Mouse (Mus musculus): ENCODE results near the gene Mtss1l. TPM values are rescaled to one million over a fixed set of nuclear protein-coding genes. Genes with fewer than 3 reads are reported as not detected.

Mtss1l gene
- total RNA-seq, 2 experiments from 2014 or later: 58.6 to 71.8 TPM

DNA sequence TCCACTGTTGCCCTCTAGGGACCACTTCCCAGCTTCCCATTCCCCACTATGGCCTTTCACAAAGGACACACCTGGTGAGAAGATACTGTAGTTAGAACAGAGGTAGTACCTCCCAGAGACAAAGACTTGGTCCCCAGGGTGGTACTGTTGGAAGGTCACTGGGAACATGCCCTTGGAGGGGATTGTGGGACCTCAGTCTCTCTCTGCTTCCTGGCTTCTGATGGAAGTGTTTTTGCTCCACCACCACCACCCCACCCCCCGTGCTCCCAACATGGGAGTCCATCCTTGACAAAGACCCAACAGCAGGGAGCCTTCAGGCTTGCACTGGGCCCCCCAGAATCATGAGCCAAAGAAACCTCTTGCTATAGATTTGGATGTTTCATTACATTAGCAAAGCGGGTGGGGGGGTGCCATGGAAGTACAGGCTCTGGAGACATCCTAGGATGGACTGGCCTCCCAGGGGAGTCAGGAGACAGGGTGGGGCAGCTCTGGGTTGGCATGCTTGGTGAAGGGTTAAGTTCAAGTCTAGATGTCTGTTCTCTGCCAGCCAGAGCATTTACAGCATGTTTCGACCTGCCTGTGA is 14.9 kb upstream of the Mtss1l start:
- DNase-seq: no peak

DNA sequence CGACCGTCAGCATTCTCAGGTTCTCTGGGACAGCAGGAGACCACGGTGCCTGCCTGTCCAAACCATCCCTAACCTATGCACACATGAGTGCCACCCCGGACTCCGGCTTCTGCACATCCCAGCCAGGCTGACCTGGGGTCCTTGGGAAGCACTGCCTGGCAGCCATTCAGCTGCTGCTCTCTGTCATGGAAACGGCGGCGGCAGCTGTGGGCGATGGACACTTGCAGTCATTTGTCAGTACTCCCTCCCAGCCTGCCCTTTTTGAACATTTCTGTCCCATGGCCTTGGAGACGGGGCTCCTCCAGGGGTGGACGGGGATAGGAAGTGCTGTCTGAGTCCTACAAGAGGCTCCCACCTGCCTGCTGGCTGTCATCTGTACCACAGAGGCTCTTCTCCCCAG is 12.8 kb upstream of the Mtss1l start:
- no peak for DNase-seq

DNA sequence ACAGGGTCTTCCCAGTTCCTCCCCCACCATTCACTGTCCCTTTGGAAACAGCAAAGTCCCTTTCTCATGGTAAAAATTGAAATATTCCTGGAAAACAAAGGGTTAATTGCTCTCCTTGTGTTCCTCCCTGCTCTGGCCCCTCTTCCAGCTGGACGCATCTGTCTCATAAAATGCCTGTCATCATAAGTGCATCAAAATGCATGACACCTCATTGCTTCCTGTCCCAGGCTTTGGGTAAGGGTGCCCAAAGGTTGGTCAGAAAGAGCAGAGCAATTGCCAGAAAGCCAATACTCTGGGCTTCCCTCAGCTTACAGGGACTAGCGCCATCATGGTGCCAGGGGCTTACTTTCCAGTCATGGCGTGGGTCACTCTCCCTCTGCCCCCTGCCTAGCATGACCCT is 10.7 kb upstream of the Mtss1l start:
- DNase-seq: no peak

DNA sequence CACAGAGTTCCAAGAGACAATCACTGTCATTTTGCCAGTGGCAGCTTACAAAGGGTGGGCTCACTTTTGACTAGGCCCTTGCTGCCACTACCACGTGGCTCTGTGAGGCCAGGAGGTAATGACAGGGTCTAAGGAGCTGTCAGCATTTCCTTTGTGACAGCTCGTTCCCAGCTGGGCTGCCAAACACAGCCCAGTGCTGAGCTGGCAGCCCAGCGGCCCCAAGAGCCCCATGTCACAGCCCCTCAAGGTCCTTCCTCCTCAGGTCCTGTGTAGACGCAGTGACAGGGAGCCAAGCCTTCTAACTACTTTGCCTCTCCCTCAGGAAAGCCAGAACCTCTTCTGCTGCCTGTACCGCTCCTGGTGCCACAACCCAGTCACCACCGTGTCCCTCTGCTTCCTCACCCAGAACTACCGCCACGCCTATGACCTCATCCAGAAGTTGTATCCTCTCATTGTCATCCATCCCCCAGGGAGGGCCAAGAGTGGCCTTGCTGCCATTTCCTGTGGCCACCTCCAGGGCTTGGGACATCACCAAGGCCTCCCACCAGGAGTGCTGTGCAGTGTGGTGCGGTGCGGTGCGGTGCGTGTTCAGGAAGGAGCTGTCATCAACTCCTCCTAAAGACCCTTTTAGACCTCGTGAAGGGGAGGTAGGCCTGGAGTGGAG is 9.9 kb upstream of the Mtss1l start:
- DNase-seq: no peak

DNA sequence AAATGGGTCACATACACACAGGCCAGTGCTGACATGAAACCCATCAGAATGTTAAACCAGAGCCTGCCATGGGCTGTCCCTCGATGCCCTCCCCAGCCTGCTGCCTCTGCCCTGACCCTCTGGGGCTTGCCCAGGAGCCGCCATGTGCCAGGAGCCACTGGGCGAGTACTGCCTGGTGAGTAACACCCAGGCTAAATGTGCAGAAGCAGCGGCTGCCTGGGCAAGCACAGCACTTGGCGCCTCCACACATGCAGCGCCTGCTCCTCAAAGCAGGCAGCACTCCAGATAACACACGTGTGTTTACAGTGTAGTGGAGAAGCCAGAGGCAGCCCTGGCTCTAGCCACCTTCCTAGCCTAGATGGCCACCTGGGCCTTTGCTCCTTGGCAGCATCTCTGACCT is 8.2 kb upstream of the Mtss1l start:
- peak; percentile 69 for DNase-seq

DNA sequence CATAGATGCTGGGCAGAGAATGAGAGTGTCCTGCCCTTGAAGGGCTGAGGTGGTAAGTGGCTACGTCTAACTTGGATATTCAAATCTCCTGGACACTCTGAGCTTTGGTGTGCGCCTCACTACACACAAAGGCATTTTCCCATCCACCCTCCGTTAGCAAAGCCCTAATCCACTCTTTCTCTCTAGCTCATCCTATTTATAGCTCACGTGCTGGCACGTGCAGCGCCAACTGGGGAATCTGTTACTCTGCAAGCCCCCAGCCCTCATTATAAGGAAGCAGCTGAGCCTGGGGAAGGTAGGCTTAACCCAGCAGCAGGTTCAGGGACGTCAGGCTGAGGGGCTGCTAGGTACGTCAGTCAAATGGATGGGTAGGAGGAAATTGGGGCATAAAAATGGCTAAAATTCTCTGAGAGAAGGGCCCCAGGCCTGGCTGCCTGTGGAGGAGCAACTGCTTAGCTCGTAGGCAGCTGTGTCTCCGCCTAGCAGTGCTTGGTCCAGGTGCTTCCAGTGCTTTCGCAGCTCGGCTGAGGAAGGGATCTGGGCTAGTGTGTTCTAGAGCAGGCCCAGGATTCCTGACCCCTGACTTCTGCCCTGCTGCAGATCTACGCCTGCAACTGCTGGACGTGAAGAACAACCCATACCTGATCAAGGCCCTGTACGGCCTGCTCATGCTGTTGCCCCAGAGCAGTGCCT is 6.3 kb upstream of the Mtss1l start:
- DNase-seq: no peak

DNA sequence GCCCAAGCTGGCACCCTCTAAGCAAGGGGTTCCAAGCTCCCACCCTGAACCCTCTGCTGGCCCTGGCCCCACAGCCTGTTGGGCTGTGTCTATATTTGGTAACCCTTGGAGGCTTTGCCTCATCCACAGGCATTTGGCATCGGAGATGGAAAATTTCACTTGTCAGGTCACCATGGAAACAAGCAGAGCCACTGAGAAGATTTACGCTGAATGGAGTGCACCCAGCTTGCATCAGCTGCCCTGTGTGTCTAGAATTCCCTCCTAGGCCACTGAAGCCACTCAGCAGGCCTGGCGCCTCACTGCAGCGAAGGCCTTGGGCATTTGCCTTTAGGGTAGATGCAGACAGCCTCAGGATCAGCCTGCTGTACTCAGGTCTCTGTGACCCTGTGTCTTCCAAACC is 5.2 kb upstream of the Mtss1l start:
- DNase-seq: no peak

DNA sequence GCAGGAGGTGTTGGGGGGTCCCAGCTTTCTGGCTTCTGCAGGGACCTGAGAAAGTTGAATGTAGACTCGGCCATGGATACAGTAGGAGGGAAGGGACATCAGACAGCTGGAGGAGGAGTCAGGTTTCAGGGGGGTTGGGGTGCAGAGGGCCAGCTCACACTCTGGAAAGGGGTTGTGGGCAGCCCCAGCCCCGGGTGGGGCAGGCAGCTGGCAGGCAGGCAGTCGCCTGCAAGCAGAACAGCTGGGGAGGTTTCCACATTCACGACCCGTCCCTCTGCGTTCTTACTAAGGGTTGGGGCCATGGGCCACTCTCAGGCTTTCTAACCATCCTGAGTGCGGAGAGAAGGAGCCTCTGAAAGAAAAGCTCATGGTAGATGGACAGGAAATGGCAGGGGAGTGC is 4.1 kb upstream of the Mtss1l start:
- DNase-seq: no peak

DNA sequence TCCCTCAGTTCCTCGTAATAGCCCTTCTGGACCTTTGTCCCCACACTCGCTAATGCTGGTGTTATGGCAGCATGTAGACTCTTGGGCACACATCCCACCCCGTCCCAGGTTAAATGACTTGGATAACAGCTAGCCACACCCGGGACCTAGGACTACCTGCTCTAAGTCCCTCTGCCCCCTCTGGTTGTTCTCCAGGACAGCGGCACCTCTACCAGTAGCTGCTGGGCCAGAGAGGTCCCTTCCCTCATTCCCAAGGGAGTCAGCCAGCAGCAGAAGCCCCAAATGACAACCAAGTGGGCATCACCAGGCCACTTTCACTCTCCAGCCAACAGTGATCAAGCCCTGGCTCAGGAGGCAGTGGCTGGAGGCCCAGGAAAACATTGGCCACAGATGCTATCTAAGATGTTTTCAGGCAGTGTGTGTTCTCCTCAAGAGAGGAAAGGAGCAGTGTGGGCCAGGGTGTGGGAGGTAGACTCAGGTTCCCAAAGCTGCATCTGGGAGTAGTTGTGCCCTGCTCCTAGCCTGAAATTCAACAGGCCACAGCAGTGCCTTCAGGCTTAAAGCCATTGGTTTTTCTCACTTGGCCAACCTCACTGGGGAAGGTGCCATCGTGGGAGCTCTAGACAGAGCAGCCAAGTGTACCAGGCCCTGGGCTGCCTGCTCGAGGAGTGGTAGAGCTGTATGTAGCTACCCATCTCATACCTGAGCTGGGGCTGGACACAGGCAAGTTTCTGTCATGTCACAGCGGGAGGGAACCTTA is 2.9 kb upstream of the Mtss1l start:
- DNase-seq: no peak

DNA sequence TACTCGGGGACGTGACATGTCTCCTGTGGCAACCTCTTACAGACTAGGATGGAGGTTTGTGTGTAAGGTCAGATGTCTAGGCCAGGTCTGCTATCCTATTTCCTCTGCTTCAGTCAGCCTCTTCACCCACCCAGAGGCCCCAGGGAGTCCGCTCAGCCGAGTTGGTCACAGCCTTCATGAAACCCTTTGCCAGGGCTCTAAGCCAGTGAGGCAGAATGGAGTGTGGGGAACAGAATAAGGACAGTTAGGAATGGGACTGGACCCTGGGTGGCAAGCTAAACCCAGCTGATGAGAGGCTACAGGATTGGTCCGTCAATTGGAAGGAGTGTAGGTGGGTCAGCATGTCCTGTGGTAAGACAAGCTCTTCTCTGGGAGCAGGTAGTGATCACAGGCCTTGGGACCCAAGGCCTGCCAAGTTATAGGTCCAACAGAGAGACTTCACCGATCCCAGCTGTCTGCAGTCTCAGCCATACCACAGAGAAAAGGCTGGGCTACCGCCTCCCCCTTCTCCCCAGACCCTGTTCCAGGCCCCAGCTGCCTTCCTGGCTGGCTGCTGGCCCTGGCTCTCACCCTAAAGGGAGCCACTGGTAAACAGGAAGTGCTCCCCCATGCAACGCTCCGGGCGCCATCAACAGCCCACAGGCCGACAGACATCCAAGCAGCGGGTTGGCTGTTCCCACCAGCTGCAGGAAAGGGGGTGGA is 2.2 kb upstream of the Mtss1l start:
- DNase-seq: peak; percentile 76

DNA sequence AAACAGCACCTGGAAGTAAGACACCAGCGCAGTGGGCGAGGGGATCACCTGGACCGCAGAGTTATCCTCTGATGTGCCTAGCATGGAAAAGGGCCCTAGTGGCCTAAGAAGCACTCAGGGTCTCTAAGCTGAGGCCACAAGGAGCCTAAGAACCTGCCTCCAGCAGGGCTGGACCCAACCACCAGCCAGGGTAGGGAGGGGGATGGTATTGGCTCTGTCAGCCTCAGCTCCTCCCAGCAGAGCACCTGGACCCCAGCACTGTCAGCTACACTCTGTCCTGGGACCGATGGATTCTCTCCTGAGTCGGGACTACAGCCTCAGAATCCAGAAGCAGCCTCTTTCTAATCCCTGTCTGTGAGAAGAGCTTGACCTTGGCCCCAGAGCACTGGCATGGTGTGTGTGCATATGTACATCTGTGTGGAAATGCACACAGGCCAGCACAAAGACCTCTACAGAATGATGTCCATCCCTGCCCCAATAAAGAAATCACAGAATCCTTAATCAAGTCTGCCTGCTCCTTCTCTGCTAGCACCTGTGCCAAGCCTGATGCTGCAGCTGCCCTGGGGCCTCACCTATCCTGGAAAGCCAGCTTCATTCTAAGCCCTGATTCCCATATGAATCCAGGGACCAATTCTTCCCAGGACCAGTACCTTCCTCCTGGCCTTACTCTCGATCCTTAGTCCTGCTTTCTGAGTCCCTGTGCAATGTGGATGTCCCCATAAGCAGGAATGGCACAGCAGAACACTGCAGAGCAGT is 1.2 kb upstream of the Mtss1l start:
- DNase-seq: no peak

DNA sequence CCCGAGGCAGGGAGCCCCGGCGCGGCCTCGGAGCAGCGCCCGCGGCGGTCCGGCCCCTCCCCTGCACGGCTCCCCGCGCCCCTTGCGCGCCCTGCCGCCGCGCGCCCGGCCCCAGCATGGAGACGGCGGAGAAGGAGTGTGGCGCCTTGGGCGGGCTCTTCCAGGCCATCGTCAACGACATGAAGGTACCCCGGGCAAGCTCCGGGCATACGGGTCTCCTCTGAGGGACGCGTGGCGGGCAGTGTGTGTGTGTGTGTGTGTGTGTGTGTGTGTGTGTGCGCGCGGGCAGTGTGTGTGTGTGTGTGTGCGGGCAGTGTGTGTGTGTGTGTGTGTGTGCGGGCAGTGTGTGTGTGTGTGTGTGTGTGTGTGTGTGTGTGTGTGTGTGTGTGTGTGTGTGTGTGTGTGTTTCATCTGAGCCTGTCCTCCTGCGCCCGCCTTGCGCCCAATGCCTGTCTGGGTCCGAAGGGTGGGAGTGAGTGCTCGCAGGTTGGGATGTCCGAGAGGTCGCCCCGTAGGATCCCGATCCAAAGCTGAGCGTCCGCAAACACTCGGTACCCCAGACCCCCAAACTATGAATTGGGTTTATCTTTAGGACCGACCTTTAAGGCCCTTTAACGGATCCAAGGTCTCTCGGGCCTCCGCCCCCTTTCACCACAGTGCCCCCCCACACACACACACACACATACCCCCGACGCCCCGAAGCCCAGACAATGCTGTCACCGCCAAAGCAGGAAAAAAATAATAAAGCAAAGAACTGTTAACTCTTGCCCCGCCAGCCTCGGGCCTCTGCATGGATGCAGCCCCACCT is 534 bp downstream of the Mtss1l start:
- DNase-seq: no peak

DNA sequence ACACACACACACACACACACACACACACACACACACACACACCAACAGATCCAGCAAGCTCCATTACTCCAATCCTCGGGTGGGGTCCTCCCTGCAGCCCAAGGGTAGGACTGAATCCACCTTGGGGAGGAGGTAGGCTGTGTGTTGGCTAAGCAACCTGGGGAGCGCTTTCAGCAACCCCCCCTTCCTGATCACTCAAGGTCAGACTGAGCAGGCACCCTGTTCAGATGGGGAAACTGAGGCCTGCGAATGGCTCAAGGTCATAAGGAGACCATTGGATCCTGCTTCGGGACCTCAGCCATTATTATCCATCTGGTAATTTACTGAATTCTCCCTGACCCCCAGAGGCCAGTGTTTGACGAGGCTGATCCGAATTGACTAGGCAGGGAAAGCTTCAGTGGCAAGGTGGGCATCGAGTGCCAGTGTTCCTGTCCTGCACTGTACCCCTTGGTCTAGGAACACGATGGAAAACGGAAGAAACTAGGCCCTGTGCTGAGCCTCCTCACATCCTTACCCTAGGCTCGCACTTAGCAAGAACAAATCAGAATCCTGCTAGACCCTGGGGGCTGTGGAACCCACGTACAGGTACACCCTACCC is 1.2 kb downstream of the Mtss1l start:
- no peak for DNase-seq

DNA sequence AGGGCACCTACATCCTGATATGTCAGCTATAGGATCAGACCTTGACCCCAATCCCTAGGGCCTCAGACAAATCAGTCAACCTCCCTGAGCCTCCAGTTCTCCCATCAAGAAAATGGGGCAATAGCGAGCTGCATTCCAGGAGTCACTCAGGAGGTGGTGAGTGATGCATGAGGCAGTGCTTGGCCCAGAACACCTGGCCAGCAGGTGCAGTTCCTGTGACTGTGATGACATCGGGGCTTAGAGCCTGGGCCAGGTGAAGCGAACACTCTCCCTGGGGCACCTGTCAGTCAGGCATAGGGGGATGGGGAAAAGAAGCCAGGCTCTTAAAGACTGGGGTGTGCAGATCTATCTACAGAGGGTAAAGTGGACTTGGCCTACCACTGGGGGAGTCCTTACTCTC is 3.2 kb downstream of the Mtss1l start:
- no peak for DNase-seq

DNA sequence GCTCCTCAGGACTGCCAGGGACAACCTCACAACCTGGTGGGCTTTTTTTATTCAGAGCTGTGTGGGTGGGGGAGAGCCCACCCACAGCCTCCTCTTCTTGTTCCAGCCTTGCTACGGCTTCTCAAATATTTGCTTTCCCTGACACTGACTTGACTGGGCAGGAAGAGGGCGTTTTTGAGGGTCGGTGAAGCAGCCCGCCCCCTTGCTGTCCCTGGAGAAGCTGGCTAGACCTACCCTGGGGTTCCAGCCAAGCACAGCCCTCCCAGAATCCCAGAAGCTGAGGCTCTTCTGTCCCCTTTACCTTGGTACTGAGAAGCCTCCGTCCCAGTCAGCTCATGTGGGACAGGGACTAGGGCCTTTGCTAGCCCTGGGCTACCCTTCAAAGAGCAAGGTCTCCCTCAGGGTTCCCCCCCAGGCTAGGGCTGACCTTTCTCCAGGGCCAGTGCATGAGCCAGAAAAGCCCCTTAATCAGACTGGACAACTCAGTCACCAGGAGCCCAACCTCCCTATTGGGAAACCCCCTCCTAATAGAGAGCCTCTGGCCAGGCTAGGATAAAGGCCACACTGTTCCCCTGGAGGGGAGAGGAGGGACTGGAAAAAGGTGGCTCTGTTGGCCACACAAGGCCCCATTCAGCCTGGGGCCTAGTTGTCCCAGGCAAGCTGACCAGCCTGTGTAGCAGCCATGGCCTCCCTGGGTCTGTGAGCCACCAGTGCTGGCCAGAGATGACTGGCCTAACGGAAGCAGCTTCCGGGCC is 4.0 kb downstream of the Mtss1l start:
- no peak for DNase-seq

DNA sequence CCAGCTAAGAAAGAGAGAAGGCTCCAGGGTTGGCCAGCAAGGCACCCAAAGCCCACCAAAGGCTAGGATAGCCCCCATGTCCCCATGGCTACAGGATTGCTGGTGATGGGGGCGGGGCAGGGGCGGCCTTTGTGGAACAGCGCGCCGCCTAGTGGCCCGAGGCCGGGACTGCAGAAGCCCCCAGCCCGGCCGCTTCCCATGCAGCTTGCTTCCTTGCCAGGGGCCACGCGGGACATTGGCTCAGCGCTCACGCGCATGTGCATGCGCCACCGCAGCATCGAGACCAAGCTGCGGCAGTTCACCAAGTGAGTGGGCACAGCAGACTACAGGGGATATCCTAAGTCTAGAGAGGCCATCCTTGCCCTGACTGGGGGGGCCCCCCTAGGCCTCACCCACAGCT is 5.6 kb downstream of the Mtss1l start:
- peak; percentile 82 for DNase-seq

DNA sequence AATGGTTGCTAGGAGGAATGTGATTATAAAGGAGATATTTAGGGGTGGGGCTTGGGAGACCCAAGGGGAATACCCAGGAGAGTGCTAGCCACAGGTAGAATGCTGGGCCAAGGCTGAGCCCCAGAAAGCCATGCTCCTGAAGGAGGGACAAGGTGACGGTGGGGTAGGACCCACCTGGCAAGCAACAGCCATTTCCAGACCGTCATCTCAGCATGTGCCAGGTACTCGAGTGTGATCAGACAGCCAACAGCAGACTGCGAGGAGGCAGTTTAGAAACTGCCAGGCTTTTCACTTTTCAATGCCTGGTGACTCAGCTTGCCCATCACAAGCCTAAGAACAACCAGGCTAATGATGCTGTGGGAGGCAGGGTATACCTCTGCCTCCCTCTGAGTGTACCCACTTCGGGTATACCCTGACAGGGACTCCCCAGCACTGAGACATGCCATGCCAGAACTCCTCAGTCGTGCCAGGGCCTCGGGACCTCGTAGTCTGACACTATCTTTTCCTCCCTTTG is 10.1 kb downstream of the Mtss1l start:
- no peak for DNase-seq

DNA sequence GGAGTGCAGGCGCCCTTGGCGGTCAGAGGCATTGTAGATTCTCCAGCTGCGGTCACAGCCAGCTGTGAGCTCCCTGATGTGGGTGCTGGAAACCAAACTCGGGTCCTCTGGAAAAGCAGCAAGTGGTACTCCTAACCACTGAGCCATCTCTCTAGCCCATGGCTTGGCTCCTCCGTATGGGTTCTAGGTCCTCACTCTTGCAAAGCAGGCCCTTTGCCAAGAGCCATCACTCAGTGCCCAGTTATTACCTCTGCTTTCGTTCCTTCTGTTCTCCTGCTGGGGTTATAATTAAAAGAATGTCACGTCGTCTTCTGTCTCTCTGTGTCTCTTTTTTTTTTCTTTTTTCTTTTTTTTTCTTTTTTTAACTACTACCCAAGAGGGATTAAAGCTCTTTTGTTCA is 11.8 kb downstream of the Mtss1l start:
- DNase-seq: no peak

DNA sequence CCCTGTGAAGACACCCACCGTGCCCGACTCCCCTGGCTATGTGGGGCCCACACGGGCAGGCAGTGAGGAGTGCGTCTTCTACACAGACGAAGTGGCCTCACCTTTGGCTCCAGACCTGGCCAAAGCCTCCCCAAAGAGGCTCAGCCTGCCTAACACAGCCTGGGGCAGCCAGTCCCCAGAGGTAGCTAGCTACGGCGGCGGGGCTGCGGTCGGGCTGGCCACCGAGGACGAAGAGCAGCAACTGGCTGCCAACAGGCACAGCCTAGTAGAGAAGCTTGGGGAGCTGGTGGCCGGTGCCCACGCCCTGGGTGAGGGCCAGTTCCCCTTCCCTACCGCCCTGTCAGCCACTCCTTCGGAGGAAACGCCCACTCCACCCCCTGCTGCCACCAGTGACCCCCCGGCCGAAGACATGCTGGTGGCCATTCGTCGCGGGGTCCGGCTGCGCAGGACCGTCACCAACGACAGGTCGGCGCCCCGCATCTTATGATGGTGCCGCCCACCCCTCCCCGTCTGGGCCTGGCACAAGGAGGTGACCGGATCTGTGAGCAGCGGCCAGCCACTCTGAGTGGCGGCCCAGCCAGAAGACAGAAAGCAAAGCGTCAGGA is 17.4 kb downstream of the Mtss1l start:
- no peak for DNase-seq

Data from gastrocnemius, postnatal 10 days (tissue).